Mouse (Mus musculus) cerebellum, adult 18-20 months (tissue): ENCODE data around the gene 4930564D02Rik.

Experiments
- DNase-seq, 2 experiments: peaks; one replicate each; pipeline ENCODE4 v3.0.0; 2021

4930564D02Rik gene

DNA sequence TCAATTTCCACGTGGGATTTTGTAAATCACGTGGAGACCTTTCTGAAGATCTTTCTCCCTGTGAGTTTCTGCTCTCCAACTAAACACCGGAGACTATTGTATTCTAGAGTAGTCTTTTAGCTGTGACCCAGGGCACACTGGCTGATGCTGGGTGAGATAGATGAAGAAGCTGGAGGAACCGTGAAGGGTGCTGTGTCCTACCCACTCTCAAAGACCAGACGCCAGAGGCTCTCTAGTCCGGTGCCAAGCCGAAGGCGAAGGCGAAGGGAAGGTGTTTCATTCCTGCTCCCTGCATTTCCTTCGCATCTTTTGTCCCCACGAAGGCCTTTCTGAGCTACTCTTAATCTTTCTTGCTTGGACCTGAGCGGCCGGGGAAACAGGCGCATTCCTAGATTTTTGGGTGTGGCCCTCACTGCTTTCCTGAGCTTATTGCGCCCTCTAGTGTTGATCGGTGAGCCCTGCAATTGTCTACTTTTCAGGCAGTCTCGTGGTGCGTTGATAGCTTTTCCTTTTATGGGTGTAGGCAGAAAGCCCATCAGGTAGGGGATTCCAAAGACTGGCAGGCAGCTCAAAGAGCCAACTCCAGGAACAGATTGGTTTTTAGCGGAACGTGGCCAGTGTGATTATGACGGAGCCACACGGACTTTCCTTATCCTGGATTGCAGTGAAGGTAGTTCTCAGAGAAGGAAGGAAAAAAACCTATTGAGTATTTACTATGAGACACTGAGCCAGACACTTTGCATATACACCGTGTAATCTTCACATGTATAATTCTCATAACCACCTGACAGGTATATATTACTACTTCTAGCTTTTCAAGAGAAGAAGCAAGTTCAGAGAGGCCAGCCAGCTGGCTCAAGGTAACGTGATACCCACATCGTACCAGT is 7.8 kb upstream of the 4930564D02Rik start:
- peak; percentile 79 to 86 for DNase-seq

DNA sequence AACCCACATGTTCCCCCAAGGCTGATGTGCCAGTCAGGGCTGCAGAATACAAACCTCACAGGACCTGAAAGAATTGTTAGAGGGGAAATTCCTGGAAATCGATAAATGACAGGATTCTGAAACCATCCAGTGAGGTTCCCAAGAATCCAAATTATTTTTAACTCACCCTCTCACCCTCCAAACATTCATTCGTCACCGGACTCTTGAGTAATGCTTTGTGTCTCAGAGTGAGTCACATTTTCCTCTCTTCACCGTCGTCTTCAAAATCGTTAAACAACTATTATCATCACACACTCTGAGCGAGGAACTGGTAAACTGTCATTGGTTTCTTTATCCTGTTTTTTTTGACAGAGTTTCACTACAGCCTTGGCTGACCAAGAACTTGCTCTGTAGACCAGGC is 6.7 kb upstream of the 4930564D02Rik start:
- no peak for DNase-seq

DNA sequence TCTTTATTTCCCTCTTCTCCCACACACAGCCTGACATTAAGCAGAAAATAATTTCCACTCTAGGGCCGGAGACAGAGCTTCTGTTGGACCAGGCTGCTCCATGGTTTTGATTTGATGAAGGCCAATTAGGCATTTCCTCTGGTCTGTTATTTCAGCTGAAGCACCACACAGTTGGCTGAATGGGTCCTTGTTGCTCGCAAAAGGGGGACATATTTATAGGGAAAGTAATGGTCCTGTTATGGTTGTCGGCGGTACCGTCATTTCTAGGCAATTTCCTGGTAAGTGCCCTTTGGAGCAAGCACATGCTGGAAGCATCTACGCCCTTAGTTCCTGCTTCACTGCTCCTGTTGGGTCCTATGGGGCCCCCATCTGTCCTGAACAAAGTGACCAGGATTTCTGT is 5.7 kb upstream of the 4930564D02Rik start:
- no peak for DNase-seq

- no peak for DNase-seq
Observed at GRCm38 (mm10) chr3:105061496-105061895, 5.1 kb upstream of the 4930564D02Rik start.

- no peak for DNase-seq
Observed at GRCm38 (mm10) chr3:105061991-105062390, 4.7 kb upstream of the 4930564D02Rik start.

DNA sequence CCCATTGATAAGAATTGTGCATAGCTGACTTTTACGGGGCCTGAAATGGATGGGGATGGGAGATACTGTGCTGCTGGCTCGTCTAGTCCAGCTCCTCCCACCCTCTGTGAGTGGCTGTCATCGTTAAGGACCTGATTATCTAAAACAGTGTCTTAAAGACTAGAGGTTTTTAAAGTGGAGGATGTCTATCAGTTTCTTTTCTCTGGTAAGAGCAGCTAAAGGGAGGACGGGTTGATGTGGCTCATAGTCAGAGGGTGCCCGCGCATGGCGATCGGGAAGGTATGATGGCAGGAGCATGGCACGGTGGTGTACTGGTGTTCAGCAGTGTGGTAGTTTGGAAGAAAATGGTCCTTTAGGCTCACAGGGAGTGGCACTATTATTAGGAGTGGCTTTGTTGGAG is 4.0 kb upstream of the 4930564D02Rik start:
- no peak for DNase-seq

DNA sequence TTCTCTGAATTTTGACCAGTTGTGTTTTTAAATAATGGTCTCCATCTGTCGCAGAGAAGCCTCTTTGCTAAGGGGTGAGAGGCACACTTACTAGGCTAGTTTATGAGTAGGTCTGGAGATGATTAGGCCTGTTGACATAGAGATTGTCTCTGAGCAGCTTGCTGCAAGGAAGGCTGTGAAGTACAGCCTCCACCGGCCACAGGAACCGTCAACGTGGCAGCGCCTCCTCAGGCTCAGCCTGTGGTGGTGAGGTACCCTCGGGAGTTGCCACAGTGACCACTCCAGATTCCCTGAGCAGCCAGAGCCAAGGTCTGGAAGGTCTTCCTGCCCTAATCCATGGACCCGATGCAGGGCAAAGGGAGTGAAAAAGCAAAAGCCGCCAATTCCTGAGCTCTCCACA is 3.9 kb downstream of the 4930564D02Rik start:
- no peak for DNase-seq

- DNase-seq: no peak
Observed at GRCm38 (mm10) chr3:105071251-105071650, 4.6 kb downstream of the 4930564D02Rik start.

- DNase-seq: no peak
Observed at GRCm38 (mm10) chr3:105072536-105072935, 5.9 kb downstream of the 4930564D02Rik start.

DNA sequence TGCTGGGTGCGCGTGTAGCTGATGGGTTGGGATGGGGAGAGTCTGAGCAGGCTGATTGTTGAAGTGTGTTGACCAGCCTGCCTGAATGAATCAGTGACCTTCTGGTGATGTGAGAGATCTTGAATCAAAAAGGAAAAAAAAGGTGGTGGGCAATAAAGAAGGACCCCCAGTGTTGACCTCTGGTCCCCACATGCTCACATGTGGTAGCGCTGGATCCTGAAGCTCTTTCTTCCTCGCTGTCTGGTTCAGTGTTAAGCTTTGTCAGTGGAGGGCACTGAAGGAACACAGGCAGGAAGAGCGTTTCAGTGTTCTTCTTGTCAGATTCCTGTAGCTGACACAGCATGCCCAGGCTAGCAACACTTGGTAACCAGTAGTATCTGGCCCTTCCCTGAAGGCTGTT is 9.2 kb downstream of the 4930564D02Rik start:
- no peak for DNase-seq

GRCm38 (mm10) chr3:105078231-105078826 is 11.7 kb downstream of the 4930564D02Rik start:
- peak; percentile 71 to 74 for DNase-seq

GRCm38 (mm10) chr3:105087344-105087743 is 20.7 kb downstream of the 4930564D02Rik start:
- no peak for DNase-seq

DNA sequence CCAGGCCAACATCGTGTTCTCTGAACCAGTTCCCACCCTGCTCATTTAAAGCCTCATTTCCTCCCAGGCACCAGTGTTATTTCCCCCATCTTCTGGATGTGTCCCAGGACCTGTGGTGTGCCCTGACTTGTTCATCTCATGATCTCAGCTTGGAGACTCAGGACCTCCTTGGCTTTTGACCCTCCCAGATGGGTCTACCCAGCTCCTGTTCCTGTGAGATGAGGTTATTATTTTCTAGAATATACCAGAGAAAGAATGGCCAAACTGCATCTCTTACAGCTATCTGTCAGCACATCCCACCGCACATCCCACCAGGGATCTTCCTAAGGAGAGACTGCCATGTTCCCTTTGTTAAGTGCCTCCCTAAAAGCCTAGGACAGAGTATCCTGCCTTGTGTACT is 22.0 kb downstream of the 4930564D02Rik start:
- no peak for DNase-seq

DNA sequence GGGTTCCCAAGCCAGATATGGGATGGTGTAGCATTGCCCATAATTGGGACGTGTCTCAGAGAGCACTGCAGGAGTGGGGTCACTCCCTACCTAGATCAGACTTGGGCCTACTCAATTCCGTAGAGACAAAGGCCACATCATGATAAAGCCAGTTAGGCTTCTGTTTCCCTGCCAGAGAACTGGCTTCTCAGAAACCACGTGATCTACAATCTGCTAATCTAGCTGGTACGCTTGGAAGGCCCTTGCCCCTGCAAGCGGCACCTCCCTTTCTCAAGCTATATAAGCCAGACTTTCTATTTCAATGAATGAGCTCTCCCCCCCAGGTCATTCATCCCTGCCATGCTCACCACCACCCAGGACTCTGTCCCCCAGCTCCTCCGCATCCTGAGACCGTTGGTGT is 23.5 kb downstream of the 4930564D02Rik start:
- no peak for DNase-seq

GRCm38 (mm10) chr3:105090981-105091380 is 24.3 kb downstream of the 4930564D02Rik start:
- peak; percentile 28 to 36 for DNase-seq

DNA sequence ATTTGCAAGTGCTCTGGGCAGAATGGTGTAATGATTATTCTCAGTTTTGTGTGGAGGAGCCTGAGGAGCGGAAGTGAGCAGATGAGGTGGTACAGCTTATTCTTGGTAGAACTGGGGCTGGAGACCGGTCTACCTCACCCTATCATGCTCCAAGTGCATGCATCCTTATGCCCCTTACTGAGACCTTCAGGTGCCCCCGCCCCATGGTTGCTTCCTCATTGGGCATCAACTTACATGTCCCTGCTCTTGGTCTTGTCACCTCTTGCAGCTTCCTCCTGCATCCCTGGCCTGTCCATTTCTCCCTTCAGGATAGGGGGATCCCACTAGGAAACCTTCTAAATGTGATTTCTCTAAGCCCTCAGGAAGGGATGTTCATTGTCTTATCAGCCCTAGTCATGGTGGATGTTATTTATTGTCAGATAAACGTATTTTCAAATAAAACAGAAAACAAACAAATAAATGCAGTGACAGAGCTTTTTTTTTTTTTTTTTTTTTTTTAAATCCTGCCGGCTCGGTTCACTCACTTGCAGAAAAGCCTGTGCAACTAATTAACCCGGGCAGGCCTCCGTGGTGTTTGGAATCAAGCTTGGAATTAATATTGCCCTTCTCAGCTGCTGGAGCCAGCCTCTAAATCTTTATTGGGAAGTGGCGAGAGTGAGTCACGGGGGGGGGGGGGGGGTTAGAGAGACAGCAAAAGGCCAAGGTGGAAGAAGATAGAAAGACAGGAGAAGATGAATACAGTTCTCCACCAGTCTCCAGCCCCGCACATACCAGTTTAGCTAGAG is 26.3 kb downstream of the 4930564D02Rik start:
- no peak for DNase-seq

GRCm38 (mm10) chr3:105094448-105094847 is 27.8 kb downstream of the 4930564D02Rik start:
- DNase-seq: peak; percentile 28 to 32

DNA sequence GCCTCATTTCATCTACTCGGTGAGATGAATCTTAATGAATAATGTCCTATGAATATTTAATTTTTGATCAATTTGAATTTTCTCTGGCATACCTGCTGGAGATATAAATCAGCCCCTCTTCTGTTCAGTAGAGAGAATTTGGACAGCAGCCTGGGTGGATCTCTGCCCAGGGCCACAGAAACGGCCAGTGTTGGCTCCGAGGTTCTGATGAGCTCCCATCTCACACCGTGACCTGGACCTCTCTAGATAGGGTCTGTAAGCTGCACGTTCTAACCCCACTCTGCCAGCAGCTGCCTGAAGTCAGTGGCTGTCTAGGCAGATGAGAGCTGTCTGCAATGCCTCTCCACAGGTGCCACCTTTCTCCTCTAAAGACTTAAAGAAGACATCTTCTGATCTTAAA is 28.4 kb downstream of the 4930564D02Rik start:
- no peak for DNase-seq

DNA sequence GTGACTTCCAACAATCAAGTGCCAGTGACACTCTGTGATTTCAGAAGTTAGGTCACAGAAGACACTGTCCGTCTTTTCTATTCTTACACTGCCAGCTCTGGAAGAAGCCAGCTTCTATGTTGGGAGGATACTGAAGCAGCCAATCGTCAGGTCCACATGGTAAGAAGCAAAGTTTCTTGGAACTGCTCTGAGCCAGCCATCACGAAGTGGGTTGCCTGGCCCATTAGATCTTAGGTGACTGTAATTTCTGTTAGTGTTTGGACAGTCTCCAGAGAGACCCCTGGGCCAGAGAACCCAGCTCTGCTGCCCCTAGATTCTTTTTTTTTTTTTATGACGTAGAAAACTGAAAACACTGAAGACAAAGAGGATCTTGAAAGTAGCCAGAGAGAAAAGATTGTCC is 30.9 kb downstream of the 4930564D02Rik start:
- no peak for DNase-seq

GRCm38 (mm10) chr3:105099526-105100269 is 33.1 kb downstream of the 4930564D02Rik start:
- no peak for DNase-seq

- DNase-seq: no peak
Observed at GRCm38 (mm10) chr3:105100270-105100589, 33.6 kb downstream of the 4930564D02Rik start.

GRCm38 (mm10) chr3:105105827-105106226 is 39.2 kb downstream of the 4930564D02Rik start:
- no peak for DNase-seq

DNA sequence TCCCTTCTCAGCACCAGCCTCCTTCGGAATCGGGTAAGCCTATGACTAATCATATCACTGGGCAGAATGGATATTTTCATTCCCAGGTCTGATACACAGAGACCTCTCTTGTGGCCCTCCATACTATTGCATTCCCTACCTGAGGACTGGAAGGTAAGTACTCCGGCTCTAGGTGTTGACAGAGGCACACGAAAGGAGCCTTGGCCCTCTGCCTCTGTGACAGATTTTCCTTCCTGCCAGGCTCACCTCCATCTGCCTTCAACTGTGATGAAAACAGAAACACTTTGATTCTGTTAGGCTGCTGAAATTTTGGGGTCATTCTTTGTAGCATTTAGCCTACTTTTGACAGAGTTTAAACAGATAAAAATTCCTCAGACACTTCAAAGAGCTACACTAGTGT is 47.2 kb downstream of the 4930564D02Rik start:
- peak; percentile 69 to 74 for DNase-seq
